Mouse (Mus musculus) embryonic fibroblast, embryonic 13.5 days (primary cell): Measurements from ENCODE around the gene Fads3.

Experiments used
- CTCF ChIP-seq: IDR thresholded peaks from 2 replicates; pipeline ENCODE4 v1.5.1; 2011; ENCODE audit warnings: mild to moderate bottlenecking, control low read depth, low read length, moderate library complexity, borderline replicate concordance; ENCODE audit not compliant: insufficient read depth
- POLR2A ChIP-seq: IDR thresholded peaks from 2 replicates; pipeline ENCODE4 v1.6.1; 2011; ENCODE audit warnings: low read depth, mild to moderate bottlenecking, control low read depth, low read length, moderate library complexity

DNA sequence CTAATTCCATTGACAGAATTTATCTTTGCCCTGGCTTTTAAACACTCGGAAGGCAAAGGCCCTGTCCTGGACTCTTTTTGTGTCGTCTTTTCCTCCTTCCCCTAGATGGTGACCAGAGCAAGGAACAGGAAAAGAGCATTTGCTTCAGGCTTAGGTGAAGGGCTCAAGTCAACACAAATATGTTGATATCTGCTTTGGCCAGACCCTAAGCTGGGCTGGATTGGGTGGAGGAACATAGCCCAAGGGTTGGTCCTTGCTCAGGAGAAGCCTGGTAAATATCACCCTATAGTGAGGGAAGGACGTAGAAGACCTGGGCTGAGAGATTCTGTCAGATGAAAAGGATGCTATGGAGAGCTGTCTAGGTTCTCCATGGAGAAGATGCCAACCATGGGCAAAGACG is 25.2 kb upstream of the Fads3 start:
- TF ChIP-seq CTCF (no peak), POLR2A (no peak)
